Mouse (Mus musculus): ENCODE measurements at regions not wholly inside any gene's neighbourhood (a gene's known extent, or its start where the extent isn't known, plus 50 kb on each side); places are given as distances from the start of the nearest gene placed in this dataset.

DNA sequence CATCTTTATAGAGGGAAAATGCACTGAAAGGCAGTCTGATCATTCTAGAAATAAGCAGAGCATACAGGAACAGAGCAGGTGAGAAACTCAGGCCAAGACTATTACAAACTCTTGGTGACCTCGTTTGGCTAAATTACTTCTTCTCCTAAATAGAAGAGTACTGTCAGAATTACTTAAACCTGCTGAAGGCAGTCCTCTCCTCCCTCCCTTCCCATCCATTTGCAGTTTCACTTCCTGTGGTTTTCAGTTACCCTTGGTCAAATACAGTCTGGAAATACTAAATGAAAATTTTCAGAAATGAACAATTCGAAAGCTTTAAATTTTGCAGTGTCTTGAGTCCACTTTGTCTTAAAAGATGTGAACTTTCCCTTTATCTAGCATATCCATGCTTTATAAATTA is 135.8 kb downstream of the Rnd3 start:
- no peak for DNase-seq

DNA sequence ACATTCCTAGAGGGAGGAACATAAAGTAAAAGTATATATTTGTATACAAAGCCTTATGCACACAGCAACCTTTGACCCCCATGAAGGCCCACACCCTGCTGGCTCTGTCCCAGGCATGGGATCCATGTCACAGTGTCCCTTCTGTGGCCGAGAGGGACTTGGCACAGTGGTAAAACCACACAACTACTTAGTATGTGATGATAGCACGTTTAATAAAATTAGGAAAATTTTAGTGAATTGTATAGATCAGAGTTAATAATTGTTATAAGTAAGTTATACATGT is 140.7 kb downstream of the Rnd3 start:
- no peak for DNase-seq

DNA sequence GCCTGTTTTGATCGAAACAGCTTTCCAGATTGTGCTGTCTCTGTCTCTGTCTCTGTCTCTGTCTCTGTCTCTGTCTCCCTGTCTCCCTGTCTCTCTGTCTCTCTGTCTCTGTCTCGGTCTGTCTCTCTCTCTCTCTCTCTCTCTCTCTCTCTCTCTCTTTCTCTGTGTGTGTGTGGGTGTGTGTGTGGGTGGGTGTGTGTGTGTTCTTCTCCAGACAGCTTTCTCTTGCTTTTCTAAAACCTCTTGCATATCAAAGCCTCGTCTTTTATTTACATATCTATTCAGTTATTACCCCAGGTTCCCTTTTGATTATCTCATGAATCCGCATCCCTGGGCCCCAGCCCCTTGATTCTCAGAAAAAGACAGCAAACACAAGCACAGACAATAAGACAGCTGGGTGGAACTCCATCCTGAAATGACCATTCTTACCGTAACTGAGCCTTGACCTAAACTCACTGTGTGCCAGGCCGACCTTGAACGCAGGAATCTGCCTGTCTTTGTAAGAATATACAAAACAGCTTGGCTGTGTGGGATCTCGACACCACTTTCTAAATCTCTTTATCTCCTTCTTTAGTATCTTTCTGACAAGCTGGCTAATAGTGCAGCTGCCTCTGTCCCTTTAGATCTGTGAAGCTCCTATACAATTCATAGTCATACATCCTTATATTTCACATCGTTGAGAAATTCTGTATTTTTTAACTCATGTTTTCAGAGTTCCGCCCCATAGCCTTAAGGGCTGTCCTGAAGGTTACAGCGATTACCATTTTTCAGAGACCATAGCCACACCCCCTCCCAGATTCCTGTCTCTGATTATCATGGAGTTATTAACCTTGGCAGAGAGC is 141.3 kb downstream of the Rnd3 start:
- no peak for DNase-seq

DNA sequence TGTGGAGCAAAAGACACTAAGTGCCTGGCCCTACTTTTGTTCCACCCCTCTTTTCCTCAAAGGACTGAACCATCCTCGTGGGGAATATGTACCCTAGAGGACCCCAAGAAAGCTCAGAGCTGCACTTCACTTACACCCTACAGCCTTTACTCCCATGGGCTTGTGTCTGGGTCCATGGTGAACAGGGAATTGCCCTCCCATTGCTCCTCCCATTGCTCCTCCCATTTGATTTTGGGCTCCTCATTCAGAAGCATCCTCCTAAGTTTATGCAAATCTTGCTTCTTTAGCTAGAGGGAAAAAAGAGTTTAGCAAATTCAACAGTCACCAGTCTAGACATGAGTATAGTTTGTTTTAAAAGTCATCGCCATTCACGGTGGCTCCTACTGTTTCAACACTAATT is 142.1 kb downstream of the Rnd3 start:
- DNase-seq, result no peak

DNA sequence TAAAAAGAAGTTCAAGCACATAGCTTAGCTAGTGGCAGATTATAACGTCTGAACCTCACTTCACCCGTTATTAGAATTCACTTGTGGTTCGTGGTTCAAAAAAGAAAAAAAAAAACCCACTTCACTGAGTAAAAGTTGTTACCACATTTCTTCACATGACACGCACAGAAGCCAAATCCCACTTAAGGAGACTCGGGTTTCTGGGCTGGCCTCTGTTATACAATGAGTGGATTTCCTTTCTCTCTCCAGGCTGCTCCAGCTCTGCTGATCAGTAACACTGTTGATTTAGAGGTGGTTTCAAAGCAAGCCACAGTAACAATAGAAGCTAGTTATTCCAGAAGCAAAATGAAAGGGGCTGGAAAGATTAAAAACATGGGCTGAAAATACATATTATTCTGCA is 147.4 kb downstream of the Rnd3 start:
- no peak for DNase-seq

DNA sequence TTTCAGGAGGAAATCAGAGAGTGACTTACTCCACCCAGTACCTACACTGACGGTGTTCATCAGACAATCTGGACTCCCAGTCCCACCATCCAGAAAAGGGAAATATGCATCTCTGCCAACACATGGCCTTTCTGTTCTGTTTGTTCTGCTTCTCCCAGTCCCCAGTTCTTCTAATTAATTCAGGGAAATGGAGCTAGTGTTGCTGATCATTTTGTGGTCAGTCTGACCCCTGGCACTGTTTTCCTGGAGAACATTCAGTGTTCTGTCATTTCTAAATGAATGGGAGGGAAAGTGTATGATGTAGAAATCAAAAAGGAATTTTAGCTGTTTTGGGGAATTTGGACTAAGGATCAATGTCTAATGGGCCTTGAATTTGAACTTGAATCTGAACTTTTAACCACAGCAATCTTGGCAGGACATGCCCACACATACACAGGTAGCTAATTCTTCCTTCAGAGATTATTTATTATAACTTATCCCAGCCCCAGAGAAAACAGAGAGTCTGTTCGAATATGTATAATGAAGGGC is 165.0 kb downstream of the Rnd3 start:
- DNase-seq, result no peak

DNA sequence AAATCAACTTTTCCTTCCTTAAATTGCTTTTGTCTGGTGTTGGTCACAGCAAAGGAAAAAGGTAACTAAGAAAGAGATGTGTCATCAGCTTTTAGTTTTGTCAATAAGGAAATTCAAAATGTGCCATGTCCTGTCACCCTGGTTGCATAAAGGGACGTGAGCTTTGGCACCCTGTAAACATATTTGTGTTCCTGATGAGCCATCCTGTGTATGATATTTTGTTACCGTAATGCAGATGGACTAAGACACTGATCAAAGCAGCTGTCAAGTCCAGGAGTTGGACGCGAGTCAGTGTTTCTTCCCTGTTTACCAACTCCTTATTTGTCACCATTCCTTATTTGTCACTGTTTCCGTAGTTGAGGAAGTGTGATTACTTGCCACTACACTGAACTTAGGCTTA is 166.3 kb downstream of the Rnd3 start:
- no peak for DNase-seq

DNA sequence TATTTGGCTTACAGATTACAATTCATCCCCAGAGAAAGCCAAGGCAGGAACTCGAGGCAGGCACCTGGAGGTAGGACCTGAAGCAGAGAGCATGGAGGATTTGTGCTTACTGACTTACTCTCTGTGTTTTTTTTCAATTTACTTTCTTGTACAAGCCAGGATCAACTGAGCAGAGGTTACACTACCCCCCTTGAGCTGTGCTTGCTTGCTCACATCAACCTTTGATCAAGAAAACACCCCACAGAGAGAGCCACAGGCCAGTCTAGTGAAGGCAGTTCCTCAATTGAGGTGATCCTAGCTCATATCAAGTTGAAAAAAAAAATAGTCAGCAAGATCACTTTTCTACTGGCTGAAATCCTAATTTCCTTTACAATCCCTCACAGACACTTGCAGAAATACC is 170.6 kb downstream of the Rnd3 start:
- no peak for DNase-seq

DNA sequence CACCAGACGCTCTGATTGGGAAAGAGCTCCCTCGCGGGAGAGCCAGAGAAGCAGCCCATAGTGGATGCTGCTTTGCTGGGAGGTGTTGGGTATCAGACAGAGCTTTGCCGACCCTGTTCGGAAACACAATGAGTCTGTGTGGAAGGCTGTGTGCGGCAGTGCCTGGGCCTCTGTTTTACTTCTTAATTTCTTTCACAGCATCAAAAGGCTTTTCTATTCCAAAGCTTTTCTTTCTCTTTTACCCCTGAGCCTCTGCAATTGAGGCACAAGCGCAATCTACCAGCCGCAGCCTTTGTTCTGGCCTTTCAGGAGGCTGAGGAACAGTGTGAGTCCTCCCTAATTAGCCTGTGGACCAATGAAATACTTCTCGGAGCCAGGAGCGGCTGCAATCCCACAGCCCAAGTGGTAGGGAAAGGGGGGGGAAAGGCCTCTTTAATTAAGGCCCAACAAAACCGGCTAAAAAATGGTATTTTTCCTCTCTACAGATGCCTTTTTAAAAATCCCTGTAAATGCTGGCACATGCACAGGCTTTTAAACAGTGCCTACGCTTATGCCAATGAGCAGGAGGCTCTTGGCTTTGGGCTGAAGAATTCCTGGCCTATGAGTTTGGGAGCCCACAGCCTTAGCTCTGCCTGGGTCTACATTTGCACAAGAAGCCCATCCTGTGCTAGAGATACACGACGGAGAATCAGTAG is 177.6 kb downstream of the Rnd3 start:
- no peak for DNase-seq

DNA sequence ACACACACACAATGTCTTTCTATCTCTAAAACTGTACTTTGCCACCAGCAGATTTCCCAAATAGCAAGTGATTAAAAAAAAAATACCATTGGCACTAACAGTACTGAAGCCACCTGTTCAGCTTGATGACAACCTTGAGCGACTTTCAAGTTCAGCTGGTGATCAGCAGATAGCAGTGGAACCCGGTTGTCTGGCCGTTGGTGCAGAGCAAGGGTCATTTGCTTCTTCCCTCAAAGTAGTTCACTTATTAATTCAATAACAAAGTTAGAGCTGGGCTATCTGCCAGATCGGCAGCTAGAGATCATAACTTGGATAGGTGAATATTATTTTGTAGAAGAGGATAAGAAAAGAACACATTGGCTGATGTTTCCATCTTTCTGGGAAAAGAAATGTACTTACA is 180.5 kb downstream of the Rnd3 start:
- DNase-seq, result no peak

DNA sequence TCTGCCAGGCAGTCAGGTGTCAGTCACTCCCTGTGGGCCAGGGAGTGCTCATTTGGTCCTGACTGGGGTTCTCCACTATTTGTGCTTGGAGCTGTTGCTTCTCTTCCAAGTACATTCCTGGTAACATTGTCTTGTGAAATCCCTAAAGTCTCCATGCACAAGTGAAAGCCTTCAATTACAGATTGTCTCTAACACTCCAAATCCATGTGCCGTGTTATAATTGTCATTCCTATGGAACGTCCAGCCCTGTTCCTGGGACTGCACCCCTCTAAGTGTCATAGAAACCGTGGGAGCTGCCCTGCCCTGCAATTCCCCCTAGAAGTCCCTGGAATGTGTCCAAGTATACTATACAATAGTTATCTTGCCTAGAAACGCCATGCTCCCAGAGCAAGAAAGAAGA is 181.1 kb downstream of the Rnd3 start:
- DNase-seq, result no peak

DNA sequence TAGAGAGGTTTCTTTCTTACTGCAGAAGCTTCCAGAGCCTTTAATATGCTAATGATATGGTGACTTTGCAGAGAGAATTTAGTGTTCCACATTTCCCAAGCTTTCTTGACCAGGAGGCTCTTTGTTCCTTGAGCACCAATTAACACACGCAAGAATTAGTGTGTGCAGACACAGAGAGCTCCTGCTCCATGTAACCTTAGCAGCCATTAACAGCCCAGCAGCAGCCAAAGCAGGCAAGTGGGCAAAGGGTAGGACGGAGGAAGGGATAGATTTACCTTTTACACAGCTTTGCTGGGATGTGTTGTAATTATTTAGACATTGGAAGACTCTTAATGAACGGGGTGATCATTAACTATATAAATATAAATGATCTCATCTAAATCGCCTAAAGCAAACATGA is 181.8 kb downstream of the Rnd3 start:
- DNase-seq, result no peak

DNA sequence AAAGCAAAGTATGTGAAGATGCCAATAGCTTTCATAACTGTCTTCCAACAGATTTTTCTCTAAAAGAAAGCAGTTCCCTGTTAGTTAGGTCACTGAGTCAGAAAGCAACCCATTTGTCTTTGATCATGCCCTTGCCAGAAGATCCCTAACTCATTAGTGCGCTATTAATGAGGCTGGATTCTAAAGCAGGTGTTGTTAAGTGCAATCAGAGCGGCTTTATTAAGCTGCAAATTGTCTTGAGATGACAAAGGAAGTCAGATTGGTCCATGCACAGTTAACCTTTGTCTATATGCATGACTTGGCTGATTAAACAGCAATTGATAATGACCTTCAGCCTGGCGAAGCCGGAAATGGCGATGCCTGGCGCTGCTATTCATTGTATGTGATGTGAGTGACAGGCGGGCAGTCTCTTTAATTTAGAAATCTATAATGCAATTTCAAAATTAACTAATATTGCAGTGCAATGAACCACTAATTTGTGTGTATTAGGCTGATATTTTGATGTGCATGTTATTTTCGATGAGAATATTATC is 183.4 kb downstream of the Rnd3 start:
- DNase-seq, result no peak

DNA sequence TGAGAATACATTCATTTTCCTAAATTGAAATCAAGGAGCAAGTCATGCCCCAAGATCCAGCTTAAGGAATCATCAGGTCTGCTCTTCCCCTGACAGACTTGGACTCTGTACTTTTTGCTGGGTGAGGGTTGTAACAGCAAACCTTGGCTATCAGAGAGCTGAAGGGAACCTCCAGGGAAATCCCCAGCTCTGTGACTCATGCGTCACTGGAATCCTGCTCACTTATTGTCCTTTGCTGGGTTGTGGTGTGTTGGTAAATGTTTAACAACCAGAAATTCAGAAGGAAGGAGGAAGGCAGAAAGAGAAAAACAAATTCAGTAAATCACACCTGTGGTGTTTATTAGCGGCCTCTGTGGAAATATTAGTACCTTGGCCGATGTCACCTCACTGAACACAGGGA is 184.8 kb downstream of the Rnd3 start:
- no peak for DNase-seq

DNA sequence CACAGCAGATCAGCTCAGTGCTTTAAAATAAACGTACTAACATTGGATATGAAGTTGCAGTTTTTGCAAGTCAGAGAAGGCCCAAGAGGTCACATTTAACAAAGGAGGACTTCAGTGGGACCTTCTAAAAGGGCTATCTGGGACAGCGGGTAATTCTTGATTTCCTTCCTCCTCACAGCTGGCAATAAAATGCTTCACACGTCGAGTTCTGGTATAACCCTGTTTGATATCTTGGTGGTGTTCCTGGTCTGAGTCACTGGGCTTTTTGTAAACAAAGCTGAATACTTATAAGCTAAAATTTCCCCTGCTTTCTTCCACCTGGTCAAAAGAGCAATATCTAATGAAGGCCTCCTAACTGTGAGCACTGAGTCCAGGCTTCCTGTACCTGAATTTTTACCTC is 187.9 kb downstream of the Rnd3 start:
- DNase-seq, result no peak

DNA sequence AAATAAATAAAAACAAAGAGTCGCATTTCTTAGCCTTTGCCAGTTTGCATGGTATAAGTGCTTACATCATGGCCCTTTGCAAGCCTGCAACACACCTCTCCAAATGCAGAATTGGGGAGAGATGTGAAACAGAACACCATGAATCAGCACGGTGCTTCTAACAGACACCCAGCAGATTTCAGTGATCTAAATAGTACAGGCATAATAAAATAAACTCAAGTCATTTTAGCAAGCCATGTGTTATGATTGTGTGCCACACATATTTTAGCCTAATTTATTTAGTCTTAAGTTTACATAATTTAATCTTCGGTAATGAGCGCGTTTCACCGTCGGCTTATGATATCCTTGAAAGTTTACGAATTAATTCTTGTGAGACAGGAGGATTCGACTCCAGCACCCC is 189.6 kb downstream of the Rnd3 start:
- no peak for DNase-seq

DNA sequence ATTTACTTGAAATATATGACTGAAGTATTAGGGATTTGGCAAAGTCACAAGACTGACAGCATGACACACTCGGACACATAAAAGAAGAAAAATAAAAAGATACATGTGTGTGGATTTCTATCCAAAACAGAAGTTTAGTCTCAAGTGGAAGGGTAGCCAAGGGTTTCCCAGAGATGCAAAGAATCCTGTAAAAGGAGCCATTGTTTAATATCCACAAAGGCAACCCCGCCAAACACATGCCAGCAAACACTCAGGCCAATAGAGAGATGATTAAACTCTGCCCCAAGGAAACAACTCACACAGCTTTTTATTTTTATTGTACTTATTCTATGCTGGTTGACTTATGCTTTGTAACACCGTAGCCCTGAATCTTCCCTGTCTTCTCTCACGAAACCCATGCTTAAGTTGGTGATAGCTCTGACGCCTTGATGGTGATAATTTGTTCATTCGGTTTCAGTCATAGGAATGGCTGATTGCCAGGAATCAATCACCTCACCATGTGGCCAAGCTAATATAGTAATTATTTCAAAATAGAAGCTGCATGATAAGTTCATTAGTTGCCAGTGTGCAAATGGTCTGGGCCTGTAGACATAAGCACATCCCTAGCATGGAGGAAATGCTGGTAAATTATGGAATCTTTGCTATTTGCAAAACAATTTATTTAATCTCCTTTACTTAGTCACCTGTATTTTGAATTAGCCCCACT is 194.4 kb downstream of the Rnd3 start:
- DNase-seq, result no peak

DNA sequence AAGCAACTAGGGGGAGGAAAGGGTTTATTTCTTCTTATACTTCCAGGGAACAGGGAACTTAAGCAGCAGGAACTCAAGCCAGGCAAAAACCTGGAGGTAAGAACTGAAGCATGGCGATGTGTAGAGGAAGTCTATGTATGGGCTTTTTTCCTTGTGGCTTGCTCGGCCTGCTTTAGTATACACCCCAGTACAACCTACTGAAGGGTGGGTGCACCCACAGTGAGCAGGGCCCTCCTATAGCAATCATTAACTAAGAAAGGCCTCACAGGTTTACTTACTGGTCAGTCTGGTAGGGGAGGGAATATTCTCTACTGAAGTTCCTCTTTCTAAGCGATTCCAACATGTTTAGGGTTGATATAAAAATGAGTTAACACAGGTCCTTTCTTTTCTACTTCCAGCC is 197.9 kb downstream of the Rnd3 start:
- no peak for DNase-seq

DNA sequence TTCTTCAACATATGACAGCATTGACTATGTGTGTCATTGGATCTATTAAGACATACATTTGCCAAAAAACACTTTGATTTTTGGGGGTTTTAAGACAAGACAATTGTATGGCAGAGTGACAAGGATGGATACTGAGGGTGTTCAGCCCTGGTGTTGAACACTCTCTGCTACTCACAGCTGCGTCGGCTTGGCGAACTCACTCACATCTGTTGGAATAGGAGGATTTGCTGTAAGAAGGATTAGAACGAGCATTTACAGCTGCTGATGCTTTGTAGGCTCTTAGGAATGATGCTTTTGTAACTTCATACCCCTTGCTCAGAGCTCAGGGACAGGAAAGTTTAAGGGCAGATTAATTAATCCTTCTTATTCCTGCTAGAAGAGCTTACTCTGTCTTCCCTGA is 199.2 kb downstream of the Rnd3 start:
- no peak for DNase-seq

DNA sequence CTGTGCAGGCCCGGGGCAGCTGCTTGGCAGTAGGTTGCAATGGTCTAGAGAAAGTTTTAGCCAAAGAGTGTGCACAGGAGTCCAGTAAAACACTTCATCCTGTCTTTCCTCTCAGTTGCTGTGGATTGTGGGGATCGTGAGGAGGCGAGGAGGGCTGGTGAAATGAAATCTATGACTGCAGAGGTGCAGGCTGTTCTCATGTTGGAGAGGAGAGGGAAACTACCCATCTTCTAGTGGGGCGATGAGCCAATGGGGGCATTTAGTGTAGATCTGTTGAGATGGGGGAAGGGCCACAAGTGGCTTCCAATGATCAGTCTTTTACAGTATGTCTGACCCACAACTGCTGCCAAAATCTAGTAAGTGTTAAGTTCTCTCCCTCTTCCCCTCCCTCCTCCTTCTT is 203.4 kb downstream of the Rnd3 start:
- DNase-seq, result no peak

DNA sequence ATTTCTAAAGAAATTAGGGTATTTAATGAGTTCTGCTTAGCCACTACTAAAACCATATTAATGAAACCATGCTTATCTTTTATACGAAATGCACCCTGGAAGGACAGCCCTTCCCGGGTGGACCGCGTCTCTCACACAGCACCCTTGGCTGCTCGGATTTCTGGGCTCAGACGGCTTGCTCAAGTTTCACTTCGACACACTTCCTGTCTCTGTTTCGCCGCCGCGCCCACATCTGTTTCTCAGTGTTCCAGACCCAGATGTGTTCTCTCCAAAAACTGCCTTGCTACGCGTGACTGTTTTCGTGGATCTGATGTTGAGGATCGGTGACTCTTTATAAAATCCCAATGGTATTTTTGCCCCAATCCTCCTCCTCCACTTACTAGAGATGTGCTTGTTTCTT is 205.7 kb downstream of the Rnd3 start:
- DNase-seq, result peak; percentile 38

DNA sequence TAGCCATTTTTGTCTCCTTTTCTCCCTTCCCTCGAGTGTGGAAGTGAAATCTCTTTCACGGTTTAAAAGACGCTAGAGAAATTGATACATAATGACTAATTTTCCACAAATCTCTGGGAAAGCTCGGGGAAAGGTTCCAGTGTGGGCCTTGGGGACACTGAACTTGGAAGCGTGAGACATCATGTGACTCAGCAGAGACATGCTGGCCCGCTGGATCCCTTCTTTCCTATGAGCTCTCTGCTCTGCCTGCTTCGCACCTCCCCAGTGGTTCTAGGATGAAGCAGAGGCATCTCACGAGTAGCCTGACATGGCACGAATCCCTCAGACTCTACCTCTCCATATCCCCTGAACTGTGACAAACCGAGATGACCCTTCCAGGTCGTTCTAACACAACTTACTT is 206.2 kb downstream of the Rnd3 start:
- peak; percentile 59 for DNase-seq

DNA sequence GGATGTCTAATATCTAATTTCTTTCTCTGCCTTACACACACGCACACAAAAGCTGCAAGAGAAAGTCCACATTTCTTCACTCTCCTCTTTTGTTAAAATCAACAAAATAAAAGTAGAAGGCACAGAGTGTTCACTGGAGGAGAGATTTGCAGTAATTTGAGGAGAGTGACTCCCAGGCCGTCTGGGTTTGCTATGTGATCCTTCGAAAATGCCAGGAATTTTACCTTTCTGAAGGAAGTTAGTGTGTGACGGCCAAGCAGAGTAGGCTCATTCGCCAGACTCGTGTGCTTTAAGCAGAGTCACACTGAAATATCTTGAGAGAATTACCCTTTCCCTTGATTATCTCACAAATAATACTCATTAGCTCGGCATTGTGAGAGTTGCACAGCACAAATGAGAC is 216.0 kb downstream of the Rnd3 start:
- no peak for DNase-seq
